Mouse (Mus musculus) liver, embryonic 11.5 days (tissue): ENCODE results near the gene Tmem176b. TPM values are rescaled to one million over a fixed set of nuclear protein-coding genes. Genes with fewer than 3 reads are reported as not detected.

Source experiments
- ATAC-seq: fragments of 200-750 bp; cut with Nextera tagmentation; replicated peaks from 2 replicates; pipeline ENCODE4 v1.8.0; 2017; ENCODE audit warnings: moderate number of reproducible peaks, mild to moderate bottlenecking, moderate TSS enrichment, moderate library complexity; ENCODE audit not compliant: low FRiP score
- DNase-seq: peaks from one replicate; pipeline ENCODE4 v3.0.0-alpha.2; 2017; ENCODE audit warnings: low spot score
- H3K27ac ChIP-seq: fragments of 300-500 bp; sonication (generic); 2 replicates; pipeline ENCODE4 v1.5.1; 2014; ENCODE audit warnings: mild to moderate bottlenecking, low read depth, low read length, control low read depth
- H3K27me3 ChIP-seq: fragments of 300-500 bp; sonication (generic); replicated peaks from 2 replicates; pipeline ENCODE4 v1.6.1; 2014; ENCODE audit warnings: low read length, mixed read lengths; ENCODE audit not compliant: control insufficient read depth, insufficient read depth
- H3K36me3 ChIP-seq: fragments of 300-500 bp; sonication (generic); 2 replicates; pipeline ENCODE4 v1.6.1; 2014; ENCODE audit warnings: mild to moderate bottlenecking, low read length, moderate library complexity, mixed read lengths; ENCODE audit not compliant: control insufficient read depth, insufficient read depth
- H3K4me1 ChIP-seq: fragments of 300-500 bp; sonication (generic); replicated peaks from 2 replicates; pipeline ENCODE4 v1.6.1; 2014; ENCODE audit warnings: low read length, mixed read lengths; ENCODE audit not compliant: control insufficient read depth, insufficient read depth
- H3K4me2 ChIP-seq: fragments of 300-500 bp; sonication (generic); 2 replicates; pipeline ENCODE4 v1.6.1; 2014; ENCODE audit warnings: mild to moderate bottlenecking, control low read depth, moderate library complexity
- H3K4me3 ChIP-seq: fragments of 300-500 bp; sonication (generic); 2 replicates; pipeline ENCODE4 v1.5.1; 2014; ENCODE audit warnings: low read depth, low read length, control low read depth
- H3K9ac ChIP-seq: fragments of 300-500 bp; sonication (generic); 2 replicates; pipeline ENCODE4 v1.6.1; 2014; ENCODE audit warnings: low read depth, low read length, control low read depth
- H3K9me3 ChIP-seq: fragments of 300-500 bp; sonication (generic); 2 replicates; pipeline ENCODE4 v1.6.1; 2016; ENCODE audit warnings: low read length, inconsistent platforms, mixed read lengths; ENCODE audit not compliant: control insufficient read depth
- WGBS: fragments of 180-500 bp; shearing (Covaris S2); extraction: QIAGEN DNeasy Blood & Tissue Kit; methylation state at CpG from one replicate; pipeline ENCODE4 v1.1.7; 2014; 5-methylcytosine and 5-hydroxymethylcytosine counted together
- polyA plus RNA-seq: library from polyadenylated mRNA; unstranded; fragments of >200 nt; fragmentation: Nextera tagmentation; extraction: Ambion mirVana; gene quantifications from 2 replicates; pipeline ENCODE4 v1.2.1, GENCODE M21; 2014

Tmem176b gene
- polyA plus RNA-seq, 1 experiment from 2014 or later, result 118 TPM

GRCm38 (mm10) chr6:48857613-48858302 lies 16.5 kb upstream of the Tmem176b start:
- 53% methylated on average over 8 of the region's 8 CpGs for WGBS

GRCm38 (mm10) chr6:48854155-48854554 lies 12.9 kb upstream of the Tmem176b start:
- Histone ChIP-seq H3K4me1 (no peaks in the 10 kb centered on the region), H3K4me3 (no peak overlapping the region), H3K9me3 (no peaks in the 10 kb centered on the region), H3K27ac (no peak overlapping the region), H3K4me2 (no peak overlapping the region), H3K27me3 (no peaks in the 10 kb centered on the region), H3K36me3 (no peaks in the 10 kb centered on the region), H3K9ac (no peak overlapping the region)
- DNase-seq, result no peak
- ATAC-seq, result no peak
- 95% methylated on average over 2 of the region's 2 CpGs for WGBS

More at GRCm38 (mm10) chr6:48857613-48858302, 16.5 kb upstream of the Tmem176b start:
- Histone ChIP-seq H3K27me3 (no peaks in the 10 kb centered on the region), H3K9me3 (no peaks in the 10 kb centered on the region), H3K4me3 (no peak overlapping the region), H3K27ac (no peak overlapping the region), H3K4me2 (no peak overlapping the region), H3K9ac (no peak overlapping the region), H3K36me3 (no peaks in the 10 kb centered on the region), H3K4me1 (no peaks in the 10 kb centered on the region)
- DNase-seq, result no peak
- no peak for ATAC-seq

- Histone ChIP-seq H3K27me3 (no peaks in the 10 kb centered on the region), H3K9ac (peak overlapping the region; percentile 40; the same call in 1 of the 2 replicates), H3K27ac (peak overlapping the region; percentile 21; the same call in 1 of the 2 replicates), H3K9me3 (no peaks in the 10 kb centered on the region), H3K4me2 (peak overlapping the region; percentile 61), H3K36me3 (no peaks in the 10 kb centered on the region), H3K4me3 (peak overlapping the region; percentile 32), H3K4me1 (no peaks in the 10 kb centered on the region)
- under 1% methylated on average over 29 of the region's 29 CpGs for WGBS
- no peak for ATAC-seq
- DNase-seq, result peak; percentile 59
These were observed 10.7 kb upstream of the Tmem176b start for GRCm38 (mm10) chr6:48851820-48852491.

- no peak overlapping the region for H3K9ac ChIP-seq
- H3K4me3 ChIP-seq, result no peak overlapping the region
- DNase-seq (no peak), ATAC-seq (no peak)
- peaks cover 3% of the 10 kb centered on the region; the same call in 1 of the 2 replicates for H3K4me1 ChIP-seq
- no peak overlapping the region for H3K4me2 ChIP-seq
- no peaks in the 10 kb centered on the region for H3K9me3 ChIP-seq
- no peak overlapping the region for H3K27ac ChIP-seq
- H3K36me3 ChIP-seq, result peaks cover 2% of the 10 kb centered on the region
- H3K27me3 ChIP-seq, result no peaks in the 10 kb centered on the region
- WGBS, result 73% methylated on average over 4 of the region's 4 CpGs
These were observed 3.8 kb upstream of the Tmem176b start for GRCm38 (mm10) chr6:48845086-48845485.

GRCm38 (mm10) chr6:48842111-48842842 lies 981 bp upstream of the Tmem176b start:
- Histone ChIP-seq H3K9ac (no peak overlapping the region), H3K4me3 (peak overlapping the region; percentile 51), H3K27me3 (no peaks in the 10 kb centered on the region), H3K4me1 (peaks cover 3% of the 10 kb centered on the region; the same call in 1 of the 2 replicates), H3K27ac (no peak overlapping the region), H3K36me3 (peaks cover 5% of the 10 kb centered on the region), H3K4me2 (peak overlapping the region; percentile 66), H3K9me3 (no peaks in the 10 kb centered on the region)
- ATAC-seq (no peak), DNase-seq (no peak)
- WGBS, result 70% methylated on average over 11 of the region's 11 CpGs

DNA sequence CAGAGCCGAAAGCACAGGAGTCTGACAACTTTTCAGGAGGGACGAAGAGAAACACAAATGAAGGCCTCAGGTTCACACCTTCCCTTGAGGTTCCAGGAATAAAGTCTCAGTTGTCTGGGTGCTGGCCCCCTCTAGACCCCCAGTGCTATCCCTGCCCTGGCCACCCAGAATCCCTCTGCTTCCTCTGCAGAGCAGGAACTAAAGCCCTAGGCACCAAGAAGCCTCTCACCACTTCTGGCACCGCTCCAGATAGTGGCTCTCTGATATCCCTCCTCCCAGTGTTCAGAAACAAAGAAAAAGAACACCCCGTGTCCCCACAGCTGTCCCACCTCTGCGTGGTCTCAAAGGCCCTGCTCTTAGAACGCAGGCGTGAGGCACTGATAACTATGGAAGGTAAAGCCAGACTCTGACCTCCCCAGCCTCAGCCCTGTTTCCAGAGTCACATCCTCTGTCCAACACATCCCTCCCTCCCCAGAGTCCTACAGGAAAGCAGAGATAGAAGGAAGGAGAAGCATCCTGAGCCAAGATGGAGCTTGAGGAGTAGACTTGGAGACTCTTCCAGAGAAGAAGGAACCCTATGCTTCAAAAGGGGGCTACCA lies 826 bp downstream of the Tmem176b start, which contains the start of gene Tmem176a:
TSS of gene Tmem176a (plus strand) at position 549 of the 599 bp plus-strand sequence.
- DNase-seq (no peak), ATAC-seq (0 out of 2 replicates have a peak, but pooled peaks have one; percentile 15)
- peak within 1 kb of the TSS; percentile 51 for H3K4me3 ChIP-seq
- H3K4me2 ChIP-seq, result peak within 1 kb of the TSS; percentile 66
- H3K9me3 ChIP-seq, result no peaks in the 10 kb centered on the region
- H3K27me3 ChIP-seq, result no peaks in the 10 kb centered on the region
- peak within 1 kb of the TSS; percentile 60 for H3K27ac ChIP-seq
- H3K4me1 ChIP-seq, result peaks cover 3% of the 10 kb centered on the region; the same call in 1 of the 2 replicates
- H3K36me3 ChIP-seq, result peaks cover 5% of the 10 kb centered on the region
- peak within 1 kb of the TSS; percentile 55 for H3K9ac ChIP-seq
- 24% methylated on average over 7 of the region's 7 CpGs for WGBS

DNA sequence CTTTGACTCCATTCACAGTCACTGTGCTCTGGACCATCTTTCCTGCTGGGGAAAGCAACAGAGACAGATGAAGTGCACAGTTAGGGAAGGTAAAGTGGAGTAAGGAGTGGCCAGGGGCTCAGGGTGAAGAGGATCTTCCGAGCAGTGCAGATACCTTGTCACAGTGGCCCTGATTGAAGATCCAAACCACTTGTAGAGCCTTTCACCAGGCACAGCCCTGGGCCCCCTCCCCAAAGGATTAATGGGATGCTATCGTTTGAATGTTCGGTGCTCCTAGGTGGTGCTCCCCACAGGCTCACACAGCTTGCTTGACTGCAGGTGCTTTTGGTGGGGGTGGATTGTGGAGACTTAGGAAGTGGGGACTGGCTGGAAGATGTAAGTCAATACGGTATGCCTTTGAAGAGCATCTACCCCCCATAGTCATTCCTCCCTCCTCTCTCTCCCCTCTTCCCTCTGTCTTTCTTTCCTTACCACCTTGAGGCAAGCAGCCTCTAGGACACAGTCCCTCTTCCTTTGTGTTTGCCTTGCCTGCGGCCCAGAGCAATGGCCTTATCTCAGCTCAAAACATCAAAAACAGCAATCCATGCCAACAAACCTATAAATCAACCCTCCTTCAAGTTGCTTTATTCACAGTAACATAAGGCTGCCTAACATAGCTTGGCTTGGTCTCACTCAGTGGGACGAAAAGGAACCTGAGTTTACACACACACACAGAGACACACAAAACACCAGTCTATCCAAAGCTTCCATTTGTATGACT lies 2.8 kb downstream of the Tmem176b start:
- ATAC-seq (no peak), DNase-seq (no peak)
- H3K9ac ChIP-seq, result no peak overlapping the region
- no peak overlapping the region for H3K4me3 ChIP-seq
- H3K27ac ChIP-seq, result no peak overlapping the region
- no peaks in the 10 kb centered on the region for H3K27me3 ChIP-seq
- H3K9me3 ChIP-seq, result no peaks in the 10 kb centered on the region
- 76% methylated on average over 6 of the region's 6 CpGs for WGBS
- H3K4me1 ChIP-seq, result peaks cover 3% of the 10 kb centered on the region; the same call in 1 of the 2 replicates
- H3K4me2 ChIP-seq, result no peak overlapping the region
- H3K36me3 ChIP-seq, result peaks cover 15% of the 10 kb centered on the region

DNA sequence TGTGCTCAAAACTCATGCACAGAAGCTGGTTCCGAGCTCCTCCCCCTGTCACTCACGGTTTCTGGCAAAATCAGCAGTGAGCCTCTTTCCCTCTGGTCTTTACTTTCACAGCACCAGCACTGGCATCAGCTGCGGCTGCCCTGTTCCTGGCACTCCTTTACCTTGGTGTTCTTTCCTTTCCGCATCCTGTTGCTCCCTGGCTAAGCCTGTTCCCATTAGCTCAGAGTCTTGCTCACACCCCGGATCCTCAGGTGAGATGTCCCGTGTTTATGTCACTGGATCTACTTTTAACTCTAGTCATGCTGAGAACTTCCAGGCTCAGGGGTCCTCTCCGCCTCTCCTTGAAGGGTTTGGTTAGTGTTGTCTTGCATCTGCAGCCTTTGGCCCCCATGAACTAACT lies 3.8 kb downstream of the Tmem176b start:
- DNase-seq (no peak), ATAC-seq (no peak)
- no peak overlapping the region for H3K27ac ChIP-seq
- no peak overlapping the region for H3K4me2 ChIP-seq
- no peak overlapping the region for H3K9ac ChIP-seq
- H3K36me3 ChIP-seq, result peaks cover 15% of the 10 kb centered on the region
- H3K9me3 ChIP-seq, result no peaks in the 10 kb centered on the region
- 71% methylated on average over 7 of the region's 7 CpGs for WGBS
- H3K4me1 ChIP-seq, result peaks cover 3% of the 10 kb centered on the region; the same call in 1 of the 2 replicates
- H3K27me3 ChIP-seq, result no peaks in the 10 kb centered on the region
- no peak overlapping the region for H3K4me3 ChIP-seq
